Comparison of ENCODE assay signal across 22 mouse cellular contexts in genomic region chr14:24148892-24149291, GRCm38 (mm10).
DNase-seq lines count a peak whose midpoint lies in the region; ATAC-seq and TF ChIP-seq lines count a peak whose summit lies in the region.
"Had no signal": no experiment of that assay in that cellular context is flagged by ENCODE, and none has a peak within 500 bp of the region (broad histone marks: within the 10 kb centered on the region; RNA-seq: fewer than 3 reads in every experiment).

No protein-coding gene starts in this region.

- no peak overlapping the region for H3K4me3 ChIP-seq in heart, embryonic 11.5 days (ENCODE audit: low read depth, low read length)
- no peak overlapping the region for H3K4me3 ChIP-seq in heart, adult 2 months
- no peak overlapping the region for H3K4me3 ChIP-seq in lung, embryonic 14.5 days (ENCODE audit: low read depth, low read length)
- no peak overlapping the region for H3K4me3 ChIP-seq in liver, embryonic 11.5 days (ENCODE audit: low read depth, low read length)
- no peak overlapping the region for H3K4me3 ChIP-seq in stomach, postnatal 0 days (ENCODE audit: low read depth, low read length)
- H3K4me3 ChIP-seq: embryonic facial prominence, embryonic 15.5 days; forebrain, embryonic 15.5 days; gastrocnemius, adult 2 months; heart, embryonic 13.5 days; hindbrain, embryonic 12.5 days; limb, embryonic 10.5 days; lung, embryonic 15.5 days had no signal

- no peak for DNase-seq in heart, adult 2 months
- DNase-seq in lung, embryonic 14.5 days: no peak
- DNase-seq in lung, postnatal 25 days (ENCODE audit: low spot score): no peak
- DNase-seq in liver, embryonic 11.5 days (ENCODE audit: low spot score): no peak
- DNase-seq in stomach, postnatal 0 days (ENCODE audit: low spot score): no peak
- DNase-seq in layer of hippocampus, adult 18-20 months (ENCODE audit: low spot score in 2 of 2): no peak
- DNase-seq: adrenal gland, adult 8-10 months; cerebellum, adult 2 months; gastrocnemius, adult 2 months; kidney, adult 18-20 months; kidney, postnatal 36 days; retina, postnatal 1 day; thymus, postnatal 25 days had no signal

- no peak for TF ChIP-seq POLR2A in heart, adult 2 months (IDR thresholded peaks at IDR 0.05; ENCODE audit: insufficient read depth, low read depth, low read length)

- peak; percentile 51; the same call in 1 of the 2 replicates for ATAC-seq in heart, embryonic 11.5 days (replicated peaks; ENCODE audit: insufficient number of reproducible peaks, low FRiP score, low TSS enrichment)
- no peak for ATAC-seq in lung, embryonic 14.5 days (ENCODE audit: insufficient read depth)
- peak; percentile 78 for ATAC-seq in liver, embryonic 11.5 days (replicated peaks; ENCODE audit: low FRiP score)
- no peak for ATAC-seq in stomach, postnatal 0 days (ENCODE audit: low FRiP score, low TSS enrichment)
- no peak for ATAC-seq in monocyte, adult 5-6 weeks (replicated peaks; ENCODE audit: insufficient number of reproducible peaks, low FRiP score, low TSS enrichment, poor library complexity, severe bottlenecking)
- ATAC-seq: forebrain, embryonic 15.5 days had no signal

- H3K4me2 ChIP-seq in heart, embryonic 11.5 days: no peak overlapping the region
- no peak overlapping the region for H3K4me2 ChIP-seq in lung, embryonic 14.5 days
- no peak overlapping the region for H3K4me2 ChIP-seq in liver, embryonic 11.5 days
- H3K4me2 ChIP-seq in stomach, postnatal 0 days (replicated peaks; ENCODE audit: low read depth): no peak overlapping the region
- H3K4me2 ChIP-seq: embryonic facial prominence, embryonic 15.5 days; forebrain, embryonic 15.5 days; heart, embryonic 13.5 days; hindbrain, embryonic 12.5 days; lung, embryonic 15.5 days had no signal

- no peaks in the 10 kb centered on the region for H3K27me3 ChIP-seq in heart, embryonic 11.5 days (ENCODE audit: control insufficient read depth, insufficient read depth, low read length)
- no peaks in the 10 kb centered on the region for H3K27me3 ChIP-seq in heart, adult 2 months (ENCODE audit: control insufficient read depth, insufficient read depth, low read length)
- no peaks in the 10 kb centered on the region for H3K27me3 ChIP-seq in lung, embryonic 14.5 days (ENCODE audit: insufficient read depth, low read length)
- H3K27me3 ChIP-seq in liver, embryonic 11.5 days (replicated peaks; ENCODE audit: control insufficient read depth, insufficient read depth, low read length): no peaks in the 10 kb centered on the region
- H3K27me3 ChIP-seq in stomach, postnatal 0 days (ENCODE audit: control insufficient read depth, insufficient read depth, low read length): no peaks in the 10 kb centered on the region
- H3K27me3 ChIP-seq: CH12.LX; embryonic facial prominence, embryonic 15.5 days; forebrain, embryonic 15.5 days; heart, embryonic 13.5 days; hindbrain, embryonic 12.5 days; lung, embryonic 15.5 days had no signal

- intact Hi-C loops in heart, adult 2 months (cut with DNase I): no loop called here

- TF ChIP-seq CTCF in heart, adult 2 months (IDR thresholded peaks at IDR 0.05): no peak
- peak; percentile 17; the same call in 1 of the 2 replicates for TF ChIP-seq CTCF in lung, embryonic 14.5 days (IDR thresholded peaks at IDR 0.05; ENCODE audit: low read depth)
- peak; percentile 27; the same call in 1 of the 2 replicates for TF ChIP-seq CTCF in stomach, postnatal 0 days (IDR thresholded peaks at IDR 0.05; ENCODE audit: low read depth)

- 42% methylated on average over 2 of the region's 2 CpGs for WGBS in heart, embryonic 11.5 days (ENCODE audit: insufficient replicate concordance)
- WGBS in heart, adult 2 months: 44% methylated on average over 2 of the region's 2 CpGs
- 74% methylated on average over 2 of the region's 2 CpGs for WGBS in lung, embryonic 14.5 days
- WGBS in liver, embryonic 11.5 days: 57% methylated on average over 2 of the region's 2 CpGs
- WGBS in stomach, postnatal 0 days: 70% methylated on average over 2 of the region's 2 CpGs

- no peak for TF ChIP-seq EP300 in heart, adult 2 months (IDR thresholded peaks at IDR 0.05; ENCODE audit: insufficient read depth, low read depth, low read length)
- TF ChIP-seq EP300 in stomach, postnatal 0 days (optimal IDR thresholded peaks at IDR 0.05): no peak

- peaks cover 59% of the 10 kb centered on the region for H3K36me3 ChIP-seq in heart, embryonic 11.5 days (ENCODE audit: control insufficient read depth, insufficient read depth, low read length)
- H3K36me3 ChIP-seq in heart, adult 2 months (ENCODE audit: control insufficient read depth, insufficient read depth, low read length): no peaks in the 10 kb centered on the region
- peaks cover 90% of the 10 kb centered on the region for H3K36me3 ChIP-seq in lung, embryonic 14.5 days (ENCODE audit: insufficient read depth)
- H3K36me3 ChIP-seq in liver, embryonic 11.5 days (ENCODE audit: control insufficient read depth, insufficient read depth, low read length): peaks cover 7% of the 10 kb centered on the region
- peaks cover 21% of the 10 kb centered on the region for H3K36me3 ChIP-seq in stomach, postnatal 0 days (ENCODE audit: control insufficient read depth, insufficient read depth, low read length)

- H3K27ac ChIP-seq in heart, embryonic 11.5 days (ENCODE audit: low read depth, low read length): no peak overlapping the region
- no peak overlapping the region for H3K27ac ChIP-seq in heart, adult 2 months
- H3K27ac ChIP-seq in lung, embryonic 14.5 days (ENCODE audit: low read depth): no peak overlapping the region
- no peak overlapping the region for H3K27ac ChIP-seq in liver, embryonic 11.5 days (ENCODE audit: low read depth, low read length)
- H3K27ac ChIP-seq in stomach, postnatal 0 days (replicated peaks): no peak overlapping the region
- H3K27ac ChIP-seq: embryonic facial prominence, embryonic 15.5 days; forebrain, embryonic 15.5 days; gastrocnemius, adult 2 months; heart, embryonic 13.5 days; hindbrain, embryonic 12.5 days; limb, embryonic 10.5 days; lung, embryonic 15.5 days had no signal

- H3K4me1 ChIP-seq in heart, embryonic 11.5 days (ENCODE audit: control insufficient read depth, insufficient read depth, low read length): no peaks in the 10 kb centered on the region
- no peaks in the 10 kb centered on the region for H3K4me1 ChIP-seq in heart, adult 2 months (ENCODE audit: control insufficient read depth, insufficient read depth, low read length)
- no peaks in the 10 kb centered on the region for H3K4me1 ChIP-seq in lung, embryonic 14.5 days (ENCODE audit: insufficient read depth)
- H3K4me1 ChIP-seq in liver, embryonic 11.5 days (replicated peaks; ENCODE audit: control insufficient read depth, insufficient read depth, low read length): no peaks in the 10 kb centered on the region; the same call in 1 of the 2 replicates
- H3K4me1 ChIP-seq in stomach, postnatal 0 days (replicated peaks; ENCODE audit: control insufficient read depth, insufficient read depth): no peaks in the 10 kb centered on the region
- H3K4me1 ChIP-seq: embryonic facial prominence, embryonic 15.5 days; forebrain, embryonic 15.5 days; lung, embryonic 15.5 days had no signal

- H3K9me3 ChIP-seq in heart, embryonic 11.5 days (replicated peaks; ENCODE audit: control insufficient read depth, low read length): no peaks in the 10 kb centered on the region
- no peaks in the 10 kb centered on the region for H3K9me3 ChIP-seq in lung, embryonic 14.5 days (ENCODE audit: low read depth, low read length)
- no peaks in the 10 kb centered on the region for H3K9me3 ChIP-seq in liver, embryonic 11.5 days (ENCODE audit: control insufficient read depth, low read length)
- H3K9me3 ChIP-seq in stomach, postnatal 0 days (ENCODE audit: control insufficient read depth, low read length): no peaks in the 10 kb centered on the region
- H3K9me3 ChIP-seq: embryonic facial prominence, embryonic 15.5 days; forebrain, embryonic 15.5 days; heart, embryonic 13.5 days; hindbrain, embryonic 12.5 days; limb, embryonic 10.5 days; lung, embryonic 15.5 days had no signal

- H3K9ac ChIP-seq in heart, embryonic 11.5 days (ENCODE audit: low read depth, low read length): no peak overlapping the region
- no peak overlapping the region for H3K9ac ChIP-seq in heart, adult 2 months (ENCODE audit: low read depth, low read length)
- H3K9ac ChIP-seq in lung, embryonic 14.5 days: no peak overlapping the region
- H3K9ac ChIP-seq in liver, embryonic 11.5 days (ENCODE audit: low read depth, low read length): no peak overlapping the region
- no peak overlapping the region for H3K9ac ChIP-seq in stomach, postnatal 0 days (ENCODE audit: low read length)
- H3K9ac ChIP-seq: embryonic facial prominence, embryonic 15.5 days; forebrain, embryonic 15.5 days; heart, embryonic 13.5 days; hindbrain, embryonic 12.5 days; lung, embryonic 15.5 days had no signal

- H3K79me2 ChIP-seq in heart, adult 2 months (replicated peaks; ENCODE audit: control insufficient read depth, insufficient read depth, low read length): no peaks in the 10 kb centered on the region

Comparison
In these comparisons a context has a peak if more than half of its experiments do, and no peak if none do; other contexts are left out.
1. ATAC-seq: peak in heart, embryonic 11.5 days (single experiment) and liver, embryonic 11.5 days (single experiment); none in lung, embryonic 14.5 days (single experiment), stomach, postnatal 0 days (single experiment) and monocyte, adult 5-6 weeks (single experiment).